Mouse (Mus musculus) lung, postnatal 0 days (tissue): ENCODE measurements around the gene Il23a. TPM values are rescaled to one million over a fixed set of nuclear protein-coding genes. Genes with fewer than 3 reads are reported as not detected.
"Not testable (repeated sequence)": the region's sequence is repeated elsewhere in the genome, so short reads cannot be mapped to it uniquely, and the experiment has no call there.

Source experiments
- ATAC-seq: fragments of 200-750 bp; cut with Nextera tagmentation; 2 replicates; pipeline ENCODE4 v1.8.0; 2017; ENCODE audit warnings: moderate library complexity
- DNase-seq: peaks from one replicate; pipeline ENCODE4 v3.0.0-alpha.2; 2016; ENCODE audit warnings: low spot score
- H3K27ac ChIP-seq: fragments of 300-500 bp; sonication (generic); 2 replicates; pipeline ENCODE4 v1.5.1; 2014; ENCODE audit warnings: antibody characterized with exemption, mild to moderate bottlenecking, low read length, mixed read lengths
- H3K27me3 ChIP-seq: fragments of 300-500 bp; sonication (generic); replicated peaks from 2 replicates; pipeline ENCODE4 v1.6.1; 2014; ENCODE audit warnings: low read length, mixed read lengths; ENCODE audit not compliant: insufficient read depth
- H3K36me3 ChIP-seq: fragments of 300-500 bp; sonication (generic); 2 replicates; pipeline ENCODE4 v1.6.1; 2014; ENCODE audit warnings: low read length, mixed read lengths; ENCODE audit not compliant: insufficient read depth
- H3K4me1 ChIP-seq: fragments of 300-500 bp; sonication (generic); 2 replicates; pipeline ENCODE4 v1.6.1; 2014; ENCODE audit warnings: antibody characterized with exemption, low read depth, low read length, mixed read lengths; ENCODE audit not compliant: insufficient read depth
- H3K4me2 ChIP-seq: fragments of 300-500 bp; sonication (generic); replicated peaks from 2 replicates; pipeline ENCODE4 v1.6.1; 2014; ENCODE audit warnings: low read depth, mild to moderate bottlenecking, low read length, moderate library complexity, mixed read lengths
- H3K4me3 ChIP-seq: fragments of 300-500 bp; sonication (generic); 2 replicates; pipeline ENCODE4 v1.5.1; 2014; ENCODE audit warnings: low read depth, low read length
- H3K9ac ChIP-seq: fragments of 300-500 bp; sonication (generic); replicated peaks from 2 replicates; pipeline ENCODE4 v1.6.1; 2014; ENCODE audit warnings: low read depth, mild to moderate bottlenecking
- H3K9me3 ChIP-seq: fragments of 300-500 bp; sonication (generic); 2 replicates; pipeline ENCODE4 v1.6.1; 2016; ENCODE audit warnings: low read length, mixed read lengths
- CTCF ChIP-seq: IDR thresholded peaks from 2 replicates; pipeline ENCODE4 v1.5.1; 2016; ENCODE audit warnings: antibody characterized with exemption, mild to moderate bottlenecking
- EP300 ChIP-seq: IDR thresholded peaks from 2 replicates; pipeline ENCODE4 v1.6.1; 2016; ENCODE audit warnings: antibody characterized with exemption, mild to moderate bottlenecking, control low read depth
- WGBS: fragments of 180-500 bp; shearing (Covaris S2); extraction: QIAGEN DNeasy Blood & Tissue Kit; methylation state at CpG from one replicate; pipeline ENCODE4 v1.1.7; 2014; 5-methylcytosine and 5-hydroxymethylcytosine counted together
- polyA plus RNA-seq: library from polyadenylated mRNA; unstranded; fragments of >200 nt; fragmentation: Nextera tagmentation; extraction: Ambion mirVana; gene quantifications from 2 replicates; pipeline ENCODE4 v1.2.1, GENCODE M21; 2015

Gene Il23a
- polyA plus RNA-seq, 1 experiment from 2014 or later, result 0.30 TPM

DNA sequence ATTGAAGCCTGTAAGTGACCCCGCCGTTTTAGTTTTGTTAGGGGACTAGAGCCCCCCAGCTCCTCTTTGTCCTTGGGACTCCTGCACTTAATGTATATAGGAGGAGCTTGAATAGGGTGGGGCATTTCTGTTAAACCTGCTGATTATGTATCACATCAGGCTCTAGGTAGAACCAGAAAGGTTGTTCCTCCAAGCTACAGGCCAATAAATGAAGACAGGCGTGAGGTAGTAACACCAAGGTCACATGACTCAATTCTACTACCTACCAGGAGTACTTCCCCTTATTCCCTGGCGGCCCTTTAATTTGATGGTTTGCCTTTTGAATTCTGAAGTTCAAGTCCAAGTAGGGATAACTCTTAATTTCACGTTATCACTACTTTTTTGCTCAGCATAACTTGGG is 39.9 kb upstream of the Il23a start:
- peak; percentile 36 for DNase-seq
- Histone ChIP-seq H3K4me2 (peak overlapping the region; percentile 89), H3K36me3 (no peaks in the 10 kb centered on the region), H3K27ac (peak overlapping the region; percentile 92), H3K4me3 (peak overlapping the region; percentile 85), H3K27me3 (no peaks in the 10 kb centered on the region), H3K4me1 (peaks cover 5% of the 10 kb centered on the region; the same call in 1 of the 2 replicates), H3K9me3 (no peaks in the 10 kb centered on the region), H3K9ac (peak overlapping the region; percentile 80)
- no peak for ATAC-seq
- TF ChIP-seq CTCF, result no peak
- no peak for TF ChIP-seq EP300
- 11% methylated on average over 5 of the region's 5 CpGs for WGBS

GRCm38 (mm10) chr10:128337306-128338181 is 39.0 kb upstream of the Il23a start, which contains the start of gene Cs:
Cs (plus strand) TSS chr10:128337734.
- DNase-seq (peak; percentile 99), ATAC-seq (peak; percentile 98)
- TF ChIP-seq CTCF, result 0 out of 2 replicates have a peak, but pooled peaks have one; percentile 0
- peak; percentile 9; the same call in 1 of the 2 replicates for TF ChIP-seq EP300
- peak within 1 kb of the TSS; percentile 85 for H3K4me3 ChIP-seq
- peak within 1 kb of the TSS; percentile 92 for H3K27ac ChIP-seq
- H3K9ac ChIP-seq, result peak within 1 kb of the TSS; percentile 80
- H3K27me3 ChIP-seq, result no peaks in the 10 kb centered on the region
- peaks cover 5% of the 10 kb centered on the region; the same call in 1 of the 2 replicates for H3K4me1 ChIP-seq
- no peaks in the 10 kb centered on the region for H3K36me3 ChIP-seq
- H3K4me2 ChIP-seq, result peak within 1 kb of the TSS; percentile 89
- no peaks in the 10 kb centered on the region for H3K9me3 ChIP-seq
- WGBS, result under 1% methylated on average over 51 of the region's 61 CpGs

DNA sequence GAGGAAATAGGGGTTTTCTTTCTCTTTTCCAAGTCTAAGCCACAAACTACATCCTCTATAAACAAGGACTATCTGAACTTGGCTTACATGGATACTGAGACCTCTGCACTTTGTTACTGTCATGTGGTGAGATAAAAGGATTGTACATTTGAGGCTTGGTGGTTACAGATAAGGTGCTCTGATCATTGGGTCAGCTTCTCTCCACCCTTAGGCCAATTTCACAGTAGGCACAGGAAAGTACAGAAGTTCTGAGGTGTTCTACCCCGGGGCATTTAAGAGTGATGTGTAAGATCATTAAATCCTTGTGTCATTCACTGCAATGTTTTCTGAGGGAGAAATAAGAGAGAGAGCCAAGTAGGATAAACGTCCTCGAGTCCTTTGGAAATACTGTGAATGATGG is 38.0 kb upstream of the Il23a start:
- Histone ChIP-seq H3K27me3 (no peaks in the 10 kb centered on the region), H3K4me3 (no peak overlapping the region), H3K36me3 (no peaks in the 10 kb centered on the region), H3K9ac (no peak overlapping the region), H3K4me1 (peaks cover 5% of the 10 kb centered on the region; the same call in 1 of the 2 replicates), H3K9me3 (no peaks in the 10 kb centered on the region), H3K4me2 (peak overlapping the region; percentile 89; the same call in 1 of the 2 replicates), H3K27ac (no peak overlapping the region)
- WGBS, result 78% methylated on average over 3 of the region's 3 CpGs
- DNase-seq, result no peak
- ATAC-seq, result no peak
- TF ChIP-seq CTCF (no peak), EP300 (no peak)

GRCm38 (mm10) chr10:128336195-128336594 is 37.6 kb upstream of the Il23a start:
- Histone ChIP-seq H3K27ac (no peak overlapping the region), H3K9ac (no peak overlapping the region), H3K4me2 (no peak overlapping the region), H3K4me1 (peaks cover 5% of the 10 kb centered on the region; the same call in 1 of the 2 replicates), H3K4me3 (no peak overlapping the region), H3K36me3 (no peaks in the 10 kb centered on the region), H3K27me3 (no peaks in the 10 kb centered on the region), H3K9me3 (no peaks in the 10 kb centered on the region)
- TF ChIP-seq CTCF, result no peak
- TF ChIP-seq EP300, result no peak
- ATAC-seq, result no peak
- WGBS, result 91% methylated on average over 3 of the region's 3 CpGs
- DNase-seq, result no peak

- no peak overlapping the region for H3K4me2 ChIP-seq
- H3K4me3 ChIP-seq, result no peak overlapping the region
- 0% methylated on average over 4 of the region's 4 CpGs for WGBS
- H3K9ac ChIP-seq, result no peak overlapping the region
- H3K36me3 ChIP-seq, result no peaks in the 10 kb centered on the region
- H3K27me3 ChIP-seq, result no peaks in the 10 kb centered on the region
- TF ChIP-seq CTCF (peak; percentile 90), EP300 (no peak)
- DNase-seq (peak; percentile 86), ATAC-seq (no peak)
- H3K9me3 ChIP-seq, result no peaks in the 10 kb centered on the region
- H3K4me1 ChIP-seq, result peaks cover 5% of the 10 kb centered on the region; the same call in 1 of the 2 replicates
- no peak overlapping the region for H3K27ac ChIP-seq
Observed at GRCm38 (mm10) chr10:128335582-128335981, 37.0 kb upstream of the Il23a start.

- not testable (repeated sequence) for H3K4me2 ChIP-seq, ATAC-seq, DNase-seq, H3K4me3 ChIP-seq, H3K4me1 ChIP-seq, H3K36me3 ChIP-seq, H3K27me3 ChIP-seq, H3K9me3 ChIP-seq, H3K27ac ChIP-seq, H3K9ac ChIP-seq
- 76% methylated on average over 5 of the region's 6 CpGs for WGBS
Observed at GRCm38 (mm10) chr10:128332358-128333249, 34.1 kb upstream of the Il23a start.
